17 mouse cellular contexts compared by ENCODE assay signal in the genomic region with DNA sequence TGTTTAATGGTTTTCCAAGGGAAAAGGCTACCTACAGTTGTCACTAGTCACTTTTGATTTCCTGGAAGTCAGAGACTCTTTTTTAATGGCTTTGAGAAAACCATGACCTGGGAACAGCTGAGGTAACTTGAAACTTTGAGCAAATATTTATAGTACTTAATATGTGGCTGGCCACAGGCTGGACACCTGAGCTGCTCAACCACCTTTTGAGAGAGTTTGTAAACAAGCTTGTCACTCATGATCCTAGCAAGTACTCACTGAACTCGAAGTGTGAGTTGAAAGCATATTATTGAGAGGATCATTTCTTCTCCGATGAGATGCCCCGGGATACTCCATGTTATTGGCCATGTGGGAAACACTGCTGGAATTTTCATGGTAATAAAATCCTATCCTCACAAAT.
"Had no signal": no experiment of that assay in that cellular context is flagged by ENCODE, and none has a peak within 500 bp of the region (broad histone marks: within the 10 kb centered on the region; RNA-seq: fewer than 3 reads in every experiment).

No protein-coding gene starts in this region.

- H3K27me3 ChIP-seq: intestine, embryonic 15.5 days; limb, embryonic 12.5 days; liver, embryonic 12.5 days; midbrain, embryonic 12.5 days; neural tube, embryonic 13.5 days; stomach, embryonic 15.5 days had no signal

- H3K4me2 ChIP-seq: intestine, embryonic 15.5 days; limb, embryonic 12.5 days; liver, embryonic 12.5 days; midbrain, embryonic 12.5 days; neural tube, embryonic 13.5 days; stomach, embryonic 15.5 days had no signal

- DNase-seq: kidney, adult 18-20 months; kidney, postnatal 10 days; kidney, postnatal 4 days; retina, postnatal 1 day; right cerebral cortex, postnatal 4 days; thymus, adult 2 months; thymus, postnatal 25 days had no signal

- H3K4me1 ChIP-seq: limb, embryonic 12.5 days; liver, embryonic 12.5 days; megakaryocyte, embryonic 14.5 days; midbrain, embryonic 12.5 days; neural tube, embryonic 13.5 days; stomach, embryonic 15.5 days had no signal

- H3K27ac ChIP-seq: intestine, embryonic 15.5 days; layer of hippocampus, adult 2 months; limb, embryonic 12.5 days; liver, embryonic 12.5 days; macrophage; midbrain, embryonic 12.5 days; neural tube, embryonic 13.5 days; stomach, embryonic 15.5 days had no signal

- H3K9me3 ChIP-seq: intestine, embryonic 15.5 days; limb, embryonic 12.5 days; liver, embryonic 12.5 days; megakaryocyte, embryonic 14.5 days; midbrain, embryonic 12.5 days; neural tube, embryonic 13.5 days; stomach, embryonic 15.5 days had no signal

- H3K4me3 ChIP-seq: intestine, embryonic 15.5 days; layer of hippocampus, adult 2 months; limb, embryonic 12.5 days; liver, embryonic 12.5 days; megakaryocyte, embryonic 14.5 days; midbrain, embryonic 12.5 days; neural tube, embryonic 13.5 days; stomach, embryonic 15.5 days had no signal

- ATAC-seq: intestine, embryonic 15.5 days; liver, embryonic 12.5 days; midbrain, embryonic 16.5 days had no signal

- H3K9ac ChIP-seq: intestine, embryonic 15.5 days; limb, embryonic 12.5 days; liver, embryonic 12.5 days; midbrain, embryonic 12.5 days; neural tube, embryonic 13.5 days; stomach, embryonic 15.5 days had no signal

- H3K36me3 ChIP-seq: intestine, embryonic 15.5 days; limb, embryonic 12.5 days; liver, embryonic 12.5 days; midbrain, embryonic 12.5 days; neural tube, embryonic 13.5 days; stomach, embryonic 15.5 days had no signal
